Mouse (Mus musculus) lung, embryonic 16.5 days (tissue): ENCODE measurements around the gene Disp1. TPM values are rescaled to one million over a fixed set of nuclear protein-coding genes. Genes with fewer than 3 reads are reported as not detected.

ENCODE experiments used
- ATAC-seq: fragments of 200-750 bp; cut with Nextera tagmentation; 2 replicates; pipeline ENCODE4 v1.8.0; 2017; ENCODE audit warnings: low read depth, mild to moderate bottlenecking, moderate library complexity
- H3K27ac ChIP-seq: fragments of 300-500 bp; sonication (generic); 2 replicates; pipeline ENCODE4 v1.5.1; 2014; ENCODE audit warnings: mild to moderate bottlenecking, control low read depth, low read length
- H3K27me3 ChIP-seq: fragments of 300-500 bp; sonication (generic); 2 replicates; pipeline ENCODE4 v1.6.1; 2014; ENCODE audit warnings: low read depth, low read length, mixed read lengths; ENCODE audit not compliant: control insufficient read depth, insufficient read depth
- H3K36me3 ChIP-seq: fragments of 300-500 bp; sonication (generic); 2 replicates; pipeline ENCODE4 v1.6.1; 2014; ENCODE audit warnings: low read length; ENCODE audit not compliant: control insufficient read depth, insufficient read depth
- H3K4me1 ChIP-seq: fragments of 300-500 bp; sonication (generic); replicated peaks from 2 replicates; pipeline ENCODE4 v1.6.1; 2014; ENCODE audit warnings: low read length, mixed read lengths; ENCODE audit not compliant: control insufficient read depth, insufficient read depth
- H3K4me2 ChIP-seq: fragments of 300-500 bp; sonication (generic); 2 replicates; pipeline ENCODE4 v1.6.1; 2014; ENCODE audit warnings: low read depth, low read length, control low read depth
- H3K4me3 ChIP-seq: fragments of 300-500 bp; sonication (generic); 2 replicates; pipeline ENCODE4 v1.5.1; 2014; ENCODE audit warnings: mild to moderate bottlenecking, low read length, control low read depth
- H3K9ac ChIP-seq: fragments of 300-500 bp; sonication (generic); 2 replicates; pipeline ENCODE4 v1.6.1; 2014; ENCODE audit warnings: low read length, control low read depth
- H3K9me3 ChIP-seq: fragments of 300-500 bp; sonication (generic); 2 replicates; pipeline ENCODE4 v1.6.1; 2016; ENCODE audit warnings: low read length; ENCODE audit not compliant: control insufficient read depth
- WGBS: fragments of 180-500 bp; shearing (Covaris S2); extraction: QIAGEN DNeasy Blood & Tissue Kit; methylation state at CpG from one replicate; pipeline ENCODE4 v1.1.7; 2014; 5-methylcytosine and 5-hydroxymethylcytosine counted together
- polyA plus RNA-seq: library from polyadenylated mRNA; unstranded; fragments of >200 nt; fragmentation: Nextera tagmentation; extraction: Ambion mirVana; gene quantifications from 2 replicates; pipeline ENCODE4 v1.2.1, GENCODE M21; 2015

The Disp1 gene
- polyA plus RNA-seq, 1 experiment from 2014 or later = 8.9 TPM

DNA sequence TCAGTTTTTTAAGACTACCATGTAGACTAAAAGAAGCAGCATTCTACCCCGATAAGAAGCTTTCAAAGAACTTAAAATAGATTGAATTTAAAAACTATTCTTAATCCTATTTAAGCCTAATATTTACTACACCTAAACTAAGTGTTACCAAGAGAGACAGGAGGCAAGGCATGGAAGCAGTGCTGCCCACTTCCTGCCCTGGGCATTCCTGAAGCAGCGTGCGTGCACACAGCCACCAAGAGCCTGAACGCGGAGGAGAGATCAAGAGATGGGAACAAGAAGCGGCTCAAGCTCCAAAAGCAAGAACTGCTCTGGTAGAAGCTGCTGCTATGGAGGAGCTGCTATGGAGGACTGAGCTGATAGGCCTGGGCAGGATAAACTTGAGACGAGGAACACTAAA lies 106.2 kb downstream of the Disp1 start:
- Histone ChIP-seq H3K27me3 (no peaks in the 10 kb centered on the region), H3K36me3 (no peaks in the 10 kb centered on the region), H3K9me3 (no peaks in the 10 kb centered on the region), H3K4me2 (no peak overlapping the region), H3K27ac (no peak overlapping the region), H3K4me3 (no peak overlapping the region), H3K4me1 (peaks cover 15% of the 10 kb centered on the region), H3K9ac (no peak overlapping the region)
- ATAC-seq = no peak
- WGBS = 80% methylated on average over 7 of the region's 7 CpGs

DNA sequence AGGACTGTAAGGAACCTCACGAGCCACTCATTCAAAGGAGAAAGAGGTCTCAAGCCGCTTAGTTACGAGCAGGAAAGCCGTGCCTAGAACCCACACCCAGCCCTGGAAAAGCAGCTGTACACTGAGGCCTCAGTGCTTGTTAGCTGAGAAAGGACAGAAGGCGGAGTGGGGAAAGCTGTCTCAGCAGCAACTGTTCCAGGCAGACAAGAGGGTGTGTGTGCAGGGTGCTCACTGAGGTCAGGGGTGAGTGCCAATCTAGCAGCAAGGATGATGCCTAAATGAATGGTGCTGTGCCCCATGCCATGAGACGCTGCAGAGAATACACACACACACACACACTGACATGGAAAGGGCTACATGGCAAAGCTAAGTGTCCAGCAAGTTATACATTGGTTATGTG lies 106.8 kb downstream of the Disp1 start:
- H3K36me3 ChIP-seq = no peaks in the 10 kb centered on the region
- H3K27me3 ChIP-seq = no peaks in the 10 kb centered on the region
- H3K27ac ChIP-seq = no peak overlapping the region
- 79% methylated on average over 6 of the region's 6 CpGs for WGBS
- H3K4me3 ChIP-seq = no peak overlapping the region
- no peaks in the 10 kb centered on the region for H3K9me3 ChIP-seq
- peaks cover 13% of the 10 kb centered on the region for H3K4me1 ChIP-seq
- no peak overlapping the region for H3K4me2 ChIP-seq
- ATAC-seq = no peak
- H3K9ac ChIP-seq = no peak overlapping the region

DNA sequence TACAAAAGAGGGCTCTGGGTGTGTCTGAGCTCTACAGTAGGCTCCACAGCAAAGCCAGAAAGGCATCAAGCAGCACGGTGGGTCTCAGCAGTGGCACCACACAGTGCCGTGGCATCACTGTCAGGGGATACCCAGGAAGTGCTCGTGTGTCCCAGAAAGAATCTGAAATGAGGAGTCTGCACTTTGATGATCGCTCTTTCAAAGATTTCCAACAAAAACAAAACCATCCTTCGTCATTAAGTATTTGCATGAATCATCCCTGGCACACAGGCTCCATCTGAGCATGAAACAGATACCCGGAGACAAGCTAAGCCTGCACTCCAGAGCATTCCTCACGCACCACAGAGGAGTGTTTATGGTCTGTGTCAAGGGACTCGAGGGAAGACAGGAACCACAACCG lies 107.8 kb downstream of the Disp1 start:
- Histone ChIP-seq H3K4me2 (no peak overlapping the region), H3K4me1 (peaks cover 12% of the 10 kb centered on the region), H3K27me3 (no peaks in the 10 kb centered on the region), H3K36me3 (no peaks in the 10 kb centered on the region), H3K4me3 (no peak overlapping the region), H3K9me3 (no peaks in the 10 kb centered on the region), H3K9ac (no peak overlapping the region), H3K27ac (no peak overlapping the region)
- no peak for ATAC-seq
- WGBS = 44% methylated on average over 9 of the region's 9 CpGs

DNA sequence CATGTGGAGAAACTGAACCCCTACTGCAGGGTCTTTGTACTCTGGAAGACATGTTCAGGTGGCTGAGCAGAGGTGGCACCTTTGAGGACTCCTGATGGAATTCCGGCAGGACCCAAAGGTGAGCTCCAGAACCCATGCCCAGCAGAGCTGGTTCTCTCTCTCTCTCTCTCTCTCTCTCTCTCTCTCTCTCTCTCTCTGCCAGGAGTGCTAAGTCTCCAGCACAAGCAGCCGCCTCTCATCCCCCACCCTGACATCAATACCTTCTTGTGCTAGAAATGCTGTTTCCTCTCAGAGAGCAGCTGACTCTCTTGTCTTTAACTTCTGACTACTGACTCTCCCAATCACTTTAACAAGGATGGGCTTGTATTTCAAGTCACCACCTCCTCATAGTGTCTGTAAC lies 113.8 kb downstream of the Disp1 start:
- Histone ChIP-seq H3K4me2 (no peak overlapping the region), H3K9me3 (no peaks in the 10 kb centered on the region), H3K27ac (no peak overlapping the region), H3K27me3 (no peaks in the 10 kb centered on the region), H3K4me3 (no peak overlapping the region), H3K36me3 (no peaks in the 10 kb centered on the region), H3K4me1 (no peaks in the 10 kb centered on the region), H3K9ac (no peak overlapping the region)
- ATAC-seq = no peak
- WGBS = 93% methylated on average over 2 of the region's 2 CpGs

DNA sequence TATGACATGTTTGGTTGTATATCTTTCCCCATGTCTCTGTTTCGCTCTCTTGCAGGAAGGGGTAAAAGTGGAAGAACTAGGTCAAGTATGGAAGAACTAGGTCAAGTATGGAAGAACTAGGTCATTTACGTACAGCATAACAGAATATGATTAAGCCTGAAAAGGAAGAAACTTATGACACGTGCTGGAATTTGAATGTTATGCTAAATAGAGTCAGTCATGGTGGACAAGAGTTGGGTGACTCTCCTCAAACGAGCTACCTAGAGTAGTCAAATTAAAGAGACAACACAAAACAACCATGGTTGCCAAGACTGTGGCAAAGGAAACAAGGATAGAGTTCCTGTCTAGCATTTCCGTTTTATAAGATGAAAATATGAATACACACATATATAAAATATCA lies 116.6 kb downstream of the Disp1 start:
- Histone ChIP-seq H3K36me3 (no peaks in the 10 kb centered on the region), H3K9me3 (no peaks in the 10 kb centered on the region), H3K9ac (no peak overlapping the region), H3K4me2 (no peak overlapping the region), H3K27me3 (no peaks in the 10 kb centered on the region), H3K27ac (no peak overlapping the region), H3K4me3 (no peak overlapping the region), H3K4me1 (no peaks in the 10 kb centered on the region)
- no peak for ATAC-seq
- WGBS = 88% methylated on average over 5 of the region's 5 CpGs

DNA sequence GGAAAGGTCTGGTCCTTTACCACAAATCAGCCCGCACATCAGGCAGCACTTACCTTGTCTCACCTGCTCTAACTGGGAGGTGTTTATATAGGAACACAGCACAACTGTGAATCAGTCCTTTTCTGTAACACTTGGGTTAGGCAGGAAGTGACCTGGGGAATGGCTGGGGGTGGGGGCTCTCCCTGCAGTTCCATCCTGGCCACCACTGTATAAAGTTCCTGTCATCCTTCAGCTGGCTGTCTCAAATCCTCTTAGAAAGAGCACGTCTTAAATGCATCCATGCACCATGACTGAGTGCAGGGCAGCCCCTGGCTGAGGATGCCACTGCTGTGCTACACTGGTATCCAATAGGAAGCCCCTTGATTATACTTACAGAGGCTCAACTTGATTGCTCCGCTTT lies 118.5 kb downstream of the Disp1 start:
- Histone ChIP-seq H3K4me2 (no peak overlapping the region), H3K4me3 (no peak overlapping the region), H3K4me1 (no peaks in the 10 kb centered on the region), H3K9ac (no peak overlapping the region), H3K27me3 (no peaks in the 10 kb centered on the region), H3K36me3 (no peaks in the 10 kb centered on the region), H3K9me3 (no peaks in the 10 kb centered on the region), H3K27ac (no peak overlapping the region)
- 70% methylated on average over 3 of the region's 3 CpGs for WGBS
- ATAC-seq = no peak

DNA sequence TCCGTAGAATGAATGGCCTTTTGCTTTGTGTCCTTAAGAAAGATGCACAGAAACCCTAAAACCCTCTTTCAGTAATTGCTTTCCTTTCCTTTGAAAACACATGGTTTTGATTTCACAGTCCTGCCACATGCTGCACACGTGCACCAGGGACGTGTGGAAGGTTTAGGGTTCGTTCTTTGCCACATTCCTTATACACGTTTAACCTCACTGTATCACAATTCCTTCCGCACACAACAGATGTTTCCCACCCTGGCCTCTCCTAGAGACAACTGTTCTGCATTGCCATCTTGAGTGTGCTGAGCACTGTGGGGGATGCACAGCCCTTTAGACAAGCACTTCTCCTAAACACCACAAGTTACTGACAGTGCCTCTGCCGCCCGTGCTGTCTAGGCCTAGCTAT lies 119.2 kb downstream of the Disp1 start:
- ATAC-seq = no peak
- Histone ChIP-seq H3K4me2 (no peak overlapping the region), H3K4me3 (no peak overlapping the region), H3K4me1 (no peaks in the 10 kb centered on the region), H3K27me3 (no peaks in the 10 kb centered on the region), H3K9ac (no peak overlapping the region), H3K27ac (no peak overlapping the region), H3K9me3 (no peaks in the 10 kb centered on the region), H3K36me3 (no peaks in the 10 kb centered on the region)
- whole genome bisulfite sequencing = 73% methylated on average over 8 of the region's 8 CpGs

DNA sequence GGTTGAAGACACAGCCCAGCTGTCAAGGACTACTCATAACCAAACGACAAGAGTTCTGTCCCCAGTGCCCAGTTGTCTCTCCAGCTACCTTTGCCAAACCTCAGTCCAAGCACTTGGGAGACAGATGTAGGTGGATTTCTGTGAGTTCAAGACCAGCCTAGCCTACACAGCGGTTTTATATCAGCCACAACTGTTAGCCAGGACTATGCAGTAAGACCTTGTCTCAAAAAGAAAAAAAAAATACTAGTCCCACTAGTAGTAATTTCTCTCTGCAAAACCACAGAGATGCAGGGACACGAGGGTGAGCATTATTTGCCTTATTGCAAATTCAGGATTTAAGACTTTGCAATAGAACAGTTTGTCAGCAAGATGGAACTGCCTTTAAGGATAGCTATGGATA lies 120.0 kb downstream of the Disp1 start:
- WGBS = 70% methylated on average over 3 of the region's 3 CpGs
- no peak overlapping the region for H3K9ac ChIP-seq
- no peaks in the 10 kb centered on the region for H3K36me3 ChIP-seq
- H3K4me1 ChIP-seq = no peaks in the 10 kb centered on the region
- no peak overlapping the region for H3K4me2 ChIP-seq
- no peak for ATAC-seq
- H3K9me3 ChIP-seq = no peaks in the 10 kb centered on the region
- no peak overlapping the region for H3K27ac ChIP-seq
- no peak overlapping the region for H3K4me3 ChIP-seq
- H3K27me3 ChIP-seq = no peaks in the 10 kb centered on the region

DNA sequence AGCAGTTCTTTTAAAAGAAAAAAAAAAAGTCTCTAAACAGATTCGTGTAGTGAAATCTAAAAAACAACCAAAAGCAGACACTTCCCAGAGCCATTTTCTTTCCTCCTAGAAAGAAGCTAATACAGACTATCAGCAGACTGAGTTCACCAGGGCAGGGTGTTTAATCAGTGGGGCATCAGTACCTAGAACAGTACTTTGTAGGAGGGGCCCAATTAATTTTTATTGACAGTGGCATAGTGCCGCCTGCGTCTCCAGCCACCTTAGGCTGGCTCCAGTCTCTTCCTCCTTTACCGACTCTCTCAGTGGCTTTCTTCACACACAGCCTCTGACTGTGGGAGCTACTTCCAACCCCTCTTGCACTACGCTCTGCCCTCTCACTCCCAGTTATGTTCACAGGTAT lies 121.1 kb downstream of the Disp1 start:
- Histone ChIP-seq H3K27ac (no peak overlapping the region), H3K4me2 (no peak overlapping the region), H3K9ac (no peak overlapping the region), H3K9me3 (no peaks in the 10 kb centered on the region), H3K4me3 (no peak overlapping the region), H3K27me3 (no peaks in the 10 kb centered on the region), H3K4me1 (no peaks in the 10 kb centered on the region), H3K36me3 (no peaks in the 10 kb centered on the region)
- 73% methylated on average over 5 of the region's 5 CpGs for WGBS
- no peak for ATAC-seq

DNA sequence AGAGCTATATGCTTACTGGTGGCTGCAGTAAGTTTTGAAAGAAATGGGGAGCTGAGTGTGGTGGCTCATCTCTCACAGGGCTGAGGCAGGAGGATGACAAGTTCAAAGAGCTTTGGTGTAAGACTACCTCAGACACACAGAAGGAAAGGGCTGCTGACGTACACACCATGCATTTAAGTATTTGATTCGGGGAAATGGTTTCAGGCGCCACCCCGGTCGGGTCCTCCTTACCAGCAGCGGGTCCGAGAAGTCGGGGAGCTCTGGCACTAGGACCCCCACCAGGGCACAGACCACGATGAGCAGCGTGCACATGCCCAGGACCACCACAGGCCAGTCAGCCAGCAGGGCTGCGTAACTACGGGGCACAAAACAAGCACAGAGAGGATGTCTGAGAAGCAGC lies 121.6 kb downstream of the Disp1 start:
- no peaks in the 10 kb centered on the region for H3K27me3 ChIP-seq
- H3K27ac ChIP-seq = no peak overlapping the region
- H3K9me3 ChIP-seq = no peaks in the 10 kb centered on the region
- no peak for ATAC-seq
- no peaks in the 10 kb centered on the region for H3K4me1 ChIP-seq
- WGBS = 93% methylated on average over 12 of the region's 12 CpGs
- no peaks in the 10 kb centered on the region for H3K36me3 ChIP-seq
- no peak overlapping the region for H3K9ac ChIP-seq
- H3K4me2 ChIP-seq = no peak overlapping the region
- no peak overlapping the region for H3K4me3 ChIP-seq
